Mouse (Mus musculus) stomach, postnatal 0 days (tissue): ENCODE measurements around the gene Armcx4.

ENCODE experiments used
- CTCF ChIP-seq: IDR thresholded peaks from 2 replicates; pipeline ENCODE4 v1.5.1; 2016; ENCODE audit warnings: antibody characterized with exemption, low read depth, mild to moderate bottlenecking, moderate library complexity
- EP300 ChIP-seq: optimal IDR thresholded peaks from 2 replicates; pipeline ENCODE3; 2016; ENCODE audit warnings: antibody characterized with exemption

- no peak for TF ChIP-seq CTCF
- TF ChIP-seq EP300: no peak
Observed at GRCm38 (mm10) chrX:134646338-134646737, 40.0 kb upstream of the Armcx4 start.
